Mouse (Mus musculus) gonadal fat pad, adult 2 months (tissue): ENCODE results near the gene Tdrd1. TPM values are rescaled to one million over a fixed set of nuclear protein-coding genes. Genes with fewer than 3 reads are reported as not detected.
A peak's percentile ranks its signal among the peaks of the same experiment; 100 is the strongest.
"Not testable (repeated sequence)": the region's sequence is repeated elsewhere in the genome, so short reads cannot be mapped to it uniquely, and the experiment has no call there.

ENCODE experiments used
- DNase-seq: peaks from one replicate; pipeline ENCODE4 v3.0.0-alpha.2; 2012; ENCODE audit warnings: low read depth
- polyA plus RNA-seq: library from polyadenylated mRNA; depleted of rRNA; stranded (reverse); fragments of >200 nt; gene quantifications from 2 replicates; pipeline ENCODE4 v1.2.3, GENCODE M21; 2012; rRNA removed

Gene Tdrd1
- polyA plus RNA-seq, result 0.69 and 1.1 TPM in 2 replicates

DNA sequence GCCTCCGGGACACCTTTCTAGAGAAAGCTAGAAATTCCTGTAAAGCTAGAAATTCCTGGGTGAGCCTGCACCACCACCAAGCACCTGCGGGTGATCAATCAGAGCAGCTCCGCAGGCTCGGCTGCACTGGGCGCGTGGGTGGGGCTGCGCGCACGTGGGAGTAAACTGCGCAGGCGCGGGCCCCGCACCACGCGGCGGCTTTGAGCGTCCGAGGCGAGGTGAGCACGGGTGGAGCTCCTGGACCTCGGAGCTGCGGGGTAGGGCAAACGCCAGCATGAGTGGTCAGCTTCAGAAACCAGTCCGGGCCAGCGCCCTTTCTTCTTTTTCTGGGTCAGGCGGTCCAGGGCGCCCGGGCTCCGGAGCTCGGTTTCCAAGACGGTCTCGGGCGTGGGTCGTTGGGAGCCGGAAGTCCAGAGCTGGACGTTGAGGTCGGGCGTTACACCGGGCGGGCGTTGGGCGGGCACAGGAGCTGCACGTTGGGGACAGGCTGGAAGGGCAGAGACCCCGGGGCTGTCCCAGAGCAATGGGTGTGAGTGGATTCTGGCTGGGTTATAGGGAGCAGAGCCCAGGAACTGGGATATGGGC, at the start of gene Tdrd1:
Gene Tdrd1 (plus strand): TSS at position 163 of the 585 bp plus-strand sequence.
- DNase-seq, result no peak

DNA sequence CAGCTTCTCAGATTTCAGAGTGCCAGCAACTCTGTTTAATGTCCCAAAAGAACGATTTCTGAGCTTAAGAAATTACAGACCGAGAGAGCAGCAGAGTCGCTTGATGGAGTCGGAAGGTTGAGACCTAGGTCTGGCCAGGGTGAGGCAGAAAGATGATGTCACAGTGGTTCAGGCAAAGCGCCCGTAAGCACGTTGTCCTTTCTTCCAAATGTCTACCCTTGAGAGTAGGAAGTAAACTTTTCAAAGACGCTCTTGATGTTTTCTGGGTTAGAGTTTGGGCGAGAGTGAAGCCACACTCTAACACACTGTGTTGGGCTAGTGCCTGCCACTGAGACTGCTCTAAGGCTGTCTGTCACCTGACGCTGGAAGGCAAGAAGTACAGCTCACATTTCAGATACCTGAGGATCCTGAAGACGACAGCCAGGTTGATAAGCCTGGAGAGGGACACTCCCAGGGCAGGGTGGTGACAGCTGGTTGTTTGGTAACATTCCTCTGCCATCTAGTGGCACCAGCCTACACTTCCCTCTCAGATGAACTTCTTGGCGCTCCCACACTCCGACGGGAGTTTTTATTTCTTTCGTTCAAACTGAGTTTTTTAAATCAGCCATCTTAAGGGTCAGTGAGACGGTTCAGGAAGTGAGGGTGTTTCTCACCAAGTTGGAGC, 49.2 kb upstream of the Tdrd1 start:
- DNase-seq, result no peak

DNA sequence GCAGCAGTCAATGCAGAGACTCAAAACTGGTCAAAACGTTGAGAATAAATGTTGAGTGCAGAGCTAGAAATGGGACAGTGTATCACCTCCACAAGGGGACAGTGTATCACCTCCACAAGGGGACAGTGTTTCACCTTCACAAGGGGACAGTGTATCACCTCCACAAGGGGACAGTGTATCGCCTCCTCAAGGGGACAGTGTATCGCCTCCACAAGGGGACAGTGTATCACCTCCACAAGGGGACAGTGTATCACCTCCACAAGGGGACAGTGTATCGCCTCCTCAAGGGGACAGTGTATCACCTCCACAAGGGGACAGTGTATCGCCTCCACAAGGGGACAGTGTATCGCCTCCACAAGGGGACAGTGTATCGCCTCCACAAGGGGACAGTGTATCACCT, 47.5 kb upstream of the Tdrd1 start:
- not testable (repeated sequence) for DNase-seq

DNA sequence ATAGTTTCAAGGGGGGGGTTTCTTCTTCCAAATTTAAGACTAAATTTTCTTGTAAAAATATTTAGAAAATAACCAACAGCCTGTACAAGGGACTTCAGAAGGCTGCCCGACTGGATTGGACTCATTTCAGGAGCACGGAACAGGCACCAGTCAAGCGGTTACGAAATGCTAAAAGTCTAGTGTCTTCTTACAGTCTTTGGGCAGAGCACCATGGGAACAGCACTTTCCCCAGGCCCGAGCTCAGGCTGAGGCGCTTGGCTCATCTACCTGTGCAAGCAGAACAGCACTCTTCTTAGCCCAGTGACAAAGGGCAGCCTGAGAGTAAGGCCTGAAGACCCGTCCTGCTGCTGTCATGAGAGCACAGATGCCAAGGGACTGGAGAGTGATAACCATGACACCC, 38.1 kb upstream of the Tdrd1 start:
- DNase-seq, result no peak

DNA sequence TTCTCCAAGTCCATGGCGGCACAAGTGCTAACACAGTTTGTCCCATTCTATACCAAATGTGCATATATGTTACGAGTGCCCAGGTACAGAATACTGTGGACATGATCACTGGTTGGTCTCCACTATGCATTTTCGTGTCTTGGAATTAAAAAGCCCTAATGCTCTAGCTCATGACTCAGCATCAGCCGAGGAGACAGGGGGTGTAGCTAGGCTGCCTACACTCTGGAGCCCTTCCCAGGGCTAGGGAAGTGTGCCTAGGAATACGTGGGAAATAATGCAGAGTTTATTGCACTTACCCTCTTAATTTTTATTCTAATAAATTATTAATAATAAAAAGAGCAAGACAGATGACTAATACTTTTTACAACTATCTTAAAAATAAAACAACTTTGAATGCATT, 37.1 kb upstream of the Tdrd1 start:
- DNase-seq, result no peak

DNA sequence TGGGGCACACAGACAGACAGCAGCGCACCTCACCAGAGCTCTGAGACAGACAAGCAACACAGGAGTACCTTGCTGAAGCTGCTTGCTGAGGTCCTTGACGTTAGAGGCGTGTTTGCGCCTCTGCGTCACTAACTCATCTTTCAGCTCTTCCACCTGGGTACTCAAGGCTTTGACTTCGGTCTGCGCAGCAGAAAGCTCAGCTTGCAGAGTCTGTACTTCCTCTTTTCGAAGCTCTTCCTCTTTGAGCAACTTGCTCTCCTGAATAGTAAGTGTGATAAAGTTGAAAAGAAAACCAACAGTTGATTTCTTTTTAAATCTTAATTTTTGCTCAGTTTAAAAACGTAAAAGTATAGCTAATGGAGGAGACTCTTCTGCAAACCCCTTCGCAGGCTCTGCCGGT, 28.6 kb upstream of the Tdrd1 start:
- no peak for DNase-seq

DNA sequence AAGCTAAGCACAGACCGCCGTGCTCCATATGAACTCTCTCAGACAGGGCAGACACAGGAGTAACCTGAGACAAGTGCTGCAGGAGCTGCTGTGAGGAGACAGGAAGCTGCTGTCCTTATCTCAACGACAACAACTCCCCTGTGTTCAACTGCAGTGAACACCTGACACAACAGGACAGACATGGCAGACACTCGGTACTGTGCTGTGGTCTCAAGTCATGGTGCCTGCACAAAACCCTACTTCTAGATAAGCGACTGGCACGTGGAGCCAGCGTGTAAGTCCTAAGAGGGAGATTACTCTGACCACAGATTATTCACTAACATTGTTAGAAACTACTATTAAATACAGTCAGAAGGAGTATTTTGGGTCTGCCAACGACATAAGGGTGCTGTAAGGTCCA, 25.8 kb upstream of the Tdrd1 start:
- no peak for DNase-seq

DNA sequence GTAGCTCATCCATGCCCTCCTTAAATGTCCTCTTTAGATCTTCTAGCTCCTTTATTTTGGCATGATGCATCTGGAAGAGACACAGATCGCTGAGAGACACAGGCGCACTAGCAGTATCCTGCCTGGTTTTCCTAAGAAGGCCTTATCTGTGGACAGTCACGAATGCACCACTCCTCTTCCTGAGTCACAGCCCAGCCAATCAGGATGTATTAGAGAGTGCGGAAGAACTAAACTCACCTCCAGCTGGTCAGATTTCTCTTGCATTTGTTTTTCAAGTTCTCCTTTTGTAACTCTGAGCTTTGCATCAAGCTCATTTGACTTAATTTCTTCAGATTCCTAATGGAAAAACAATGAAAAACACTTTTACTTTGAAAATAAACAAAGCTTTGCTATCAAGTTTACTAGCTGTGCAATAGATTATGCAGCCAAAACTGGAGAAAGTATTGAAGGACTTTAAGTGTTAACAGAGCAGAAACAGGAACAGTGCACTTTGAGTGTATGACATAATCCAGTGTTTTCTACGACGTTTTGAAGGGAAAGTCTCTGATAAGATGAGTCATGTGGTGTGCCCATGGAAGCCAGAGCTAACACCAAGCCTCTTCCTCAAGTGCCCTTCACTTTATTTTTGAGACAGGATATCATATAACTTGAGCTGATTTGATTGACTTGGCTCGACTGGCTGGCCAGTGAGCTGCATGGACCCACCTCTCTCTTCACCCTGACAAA, 24.9 kb upstream of the Tdrd1 start:
- no peak for DNase-seq

DNA sequence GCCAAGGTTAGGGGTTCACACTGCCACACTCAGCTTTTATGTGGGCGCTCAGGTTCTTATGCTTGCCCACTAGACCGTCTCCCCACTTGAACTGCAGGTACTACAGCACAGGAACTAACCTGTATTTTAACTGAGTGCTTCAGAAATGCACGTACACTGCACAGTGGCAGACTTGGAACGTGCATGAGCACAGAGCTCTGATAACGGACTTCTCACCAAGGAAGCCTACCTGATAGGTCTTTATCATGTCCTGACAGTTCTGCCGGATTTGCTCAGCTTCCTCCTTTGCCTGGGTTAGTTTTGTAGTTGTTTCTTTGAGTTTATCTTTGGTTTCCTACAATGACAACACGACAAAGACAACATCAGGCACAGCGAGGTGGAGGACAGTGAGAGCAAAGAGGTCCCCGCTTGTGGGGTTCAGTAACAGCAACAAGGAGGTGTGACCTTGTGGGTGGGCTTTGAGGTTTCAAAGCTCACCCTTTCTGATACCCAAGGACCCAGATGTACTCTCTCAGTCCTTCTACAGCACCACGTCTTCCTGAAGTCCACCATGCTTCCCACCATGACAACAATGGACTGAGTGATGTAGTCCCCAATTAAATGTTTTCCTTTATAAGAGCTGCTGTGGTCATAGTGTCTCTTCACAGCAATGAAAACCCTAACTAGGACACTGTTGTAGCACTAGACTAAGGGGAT, 24.2 kb upstream of the Tdrd1 start:
- DNase-seq, result no peak

DNA sequence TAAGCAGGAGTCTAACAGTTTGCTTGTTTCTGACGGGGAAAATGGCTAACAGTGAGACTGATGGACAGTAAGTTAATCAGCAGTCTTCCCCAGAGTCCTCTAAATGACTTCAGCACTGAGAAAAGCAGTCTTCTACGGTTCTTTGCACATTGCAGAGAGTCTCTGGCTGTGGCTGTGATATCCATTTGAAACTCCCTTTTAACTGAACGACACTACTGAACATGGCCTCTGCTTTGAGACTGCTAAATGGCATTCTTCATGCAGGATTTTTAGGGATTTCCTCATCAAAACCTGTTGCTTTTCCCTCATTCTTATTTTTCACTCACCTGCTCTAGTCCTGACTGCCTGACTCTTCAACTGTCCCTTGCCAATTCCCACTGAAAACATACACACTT, 23.7 kb upstream of the Tdrd1 start:
- DNase-seq, result no peak

DNA sequence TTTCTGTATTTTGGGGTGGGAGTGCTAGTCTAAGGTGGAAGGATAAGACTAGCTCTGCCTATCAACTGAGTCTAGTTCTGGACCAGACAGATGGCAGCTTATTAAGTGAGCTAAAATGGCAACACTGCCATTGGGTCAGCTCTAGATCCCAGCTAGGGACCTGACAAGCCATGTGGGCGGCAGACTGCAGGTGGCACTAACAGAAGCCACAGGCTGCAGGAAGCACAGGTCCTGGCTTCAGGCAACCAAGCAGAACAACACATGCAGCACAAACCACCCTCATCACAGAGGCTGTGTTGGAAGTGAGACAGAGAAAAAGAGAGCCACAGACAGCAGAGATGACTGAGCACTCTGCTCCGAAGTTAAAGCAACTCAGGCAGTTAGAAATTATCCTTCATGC, 20.6 kb upstream of the Tdrd1 start:
- no peak for DNase-seq

DNA sequence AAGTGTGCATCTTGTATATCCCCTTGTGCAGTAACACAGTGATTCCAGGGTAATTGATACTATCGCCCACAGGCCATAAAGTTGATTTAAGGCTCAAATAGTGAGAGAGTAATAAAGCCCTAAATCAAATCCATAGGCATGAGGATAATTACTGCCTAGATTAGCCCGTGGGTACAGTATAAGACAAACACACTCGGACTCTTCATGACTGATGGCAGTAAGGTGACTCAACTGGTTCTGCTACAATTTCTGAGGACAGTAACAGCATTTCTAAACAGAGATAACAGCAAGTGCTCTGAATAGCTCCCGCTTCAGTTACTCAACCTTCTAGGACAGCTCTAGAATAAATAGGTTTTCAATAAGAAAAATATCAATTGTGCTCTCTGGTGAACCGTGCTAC, 18.9 kb upstream of the Tdrd1 start:
- no peak for DNase-seq

DNA sequence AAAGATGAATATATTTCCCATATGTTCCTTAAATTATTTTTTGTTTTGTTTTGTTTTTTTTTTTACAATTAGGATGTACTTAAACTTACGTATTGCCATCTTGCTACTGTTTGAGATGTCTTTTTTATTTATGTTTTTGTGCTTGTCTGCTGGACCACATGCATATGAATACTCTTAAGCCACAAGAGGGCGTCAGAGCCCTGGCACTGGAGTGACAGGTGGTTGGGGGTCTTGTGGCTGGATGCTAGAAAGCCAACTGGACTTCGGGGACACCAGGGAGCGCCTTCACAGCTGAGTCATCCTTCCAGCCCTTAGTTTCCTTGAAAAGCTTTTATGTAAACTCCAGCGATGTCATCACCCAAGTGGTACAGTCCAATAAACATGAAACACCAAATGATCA, 17.2 kb upstream of the Tdrd1 start:
- no peak for DNase-seq

DNA sequence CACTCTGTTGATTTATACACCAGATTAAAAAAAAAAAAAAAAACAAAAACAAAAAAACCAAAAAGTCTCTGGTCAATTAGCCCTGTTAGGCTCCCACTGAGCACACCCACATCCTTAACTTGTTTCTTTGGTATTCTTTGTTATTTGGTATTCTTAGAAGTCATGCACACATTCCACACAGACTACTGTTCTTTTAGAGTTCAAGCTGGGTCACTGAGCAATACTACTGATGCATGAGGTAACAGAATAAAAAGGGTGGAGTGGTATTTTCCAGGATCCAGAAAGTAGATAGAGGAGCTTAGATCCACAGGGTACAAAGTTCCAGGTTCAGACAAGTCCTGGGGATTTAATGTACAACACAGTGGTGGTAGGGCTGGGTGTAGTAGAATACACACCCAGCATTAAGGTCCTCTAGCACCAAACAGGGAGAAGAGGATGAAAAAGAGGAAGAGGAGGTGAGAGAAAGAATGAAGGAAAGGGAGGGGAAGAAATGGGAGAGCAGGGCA, 15.3 kb upstream of the Tdrd1 start:
- DNase-seq, result no peak

DNA sequence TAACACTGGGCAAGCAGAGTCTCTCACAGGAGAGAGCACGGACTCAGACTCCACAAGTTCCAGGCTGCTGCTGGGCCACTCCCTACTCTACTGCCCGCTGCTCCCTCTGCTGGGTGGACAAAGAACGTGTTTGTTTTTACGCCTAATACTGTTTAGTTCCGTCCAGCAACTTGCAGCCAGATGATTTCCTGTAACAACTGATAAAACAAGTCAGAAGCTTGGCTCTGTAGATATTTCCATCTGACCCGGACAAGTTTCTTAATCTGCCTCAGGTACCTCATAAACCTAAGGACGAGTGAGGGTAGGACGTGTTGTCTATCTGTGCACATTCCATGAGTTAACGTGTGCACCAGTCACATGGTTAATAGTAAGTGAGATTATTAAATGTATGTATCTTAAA, 14.4 kb upstream of the Tdrd1 start:
- no peak for DNase-seq

DNA sequence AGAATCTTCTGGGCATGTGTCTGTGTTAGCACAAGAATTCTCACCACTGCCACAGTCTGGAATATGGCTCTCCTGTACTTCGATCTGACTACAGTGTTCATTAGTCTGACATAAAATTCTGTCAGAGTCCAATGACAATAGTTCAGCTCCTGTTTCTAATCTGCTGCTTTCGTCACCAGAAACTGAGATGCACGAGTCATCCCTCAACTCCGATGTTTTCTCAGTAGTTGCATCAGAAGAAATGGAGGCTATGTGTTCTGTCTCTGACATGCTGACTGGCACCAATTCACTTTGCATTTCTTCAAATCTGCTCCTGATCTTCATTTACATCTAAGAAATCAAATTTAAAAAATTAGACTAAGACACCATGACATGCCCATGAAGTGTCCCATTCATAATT, 12.6 kb upstream of the Tdrd1 start:
- DNase-seq, result no peak

DNA sequence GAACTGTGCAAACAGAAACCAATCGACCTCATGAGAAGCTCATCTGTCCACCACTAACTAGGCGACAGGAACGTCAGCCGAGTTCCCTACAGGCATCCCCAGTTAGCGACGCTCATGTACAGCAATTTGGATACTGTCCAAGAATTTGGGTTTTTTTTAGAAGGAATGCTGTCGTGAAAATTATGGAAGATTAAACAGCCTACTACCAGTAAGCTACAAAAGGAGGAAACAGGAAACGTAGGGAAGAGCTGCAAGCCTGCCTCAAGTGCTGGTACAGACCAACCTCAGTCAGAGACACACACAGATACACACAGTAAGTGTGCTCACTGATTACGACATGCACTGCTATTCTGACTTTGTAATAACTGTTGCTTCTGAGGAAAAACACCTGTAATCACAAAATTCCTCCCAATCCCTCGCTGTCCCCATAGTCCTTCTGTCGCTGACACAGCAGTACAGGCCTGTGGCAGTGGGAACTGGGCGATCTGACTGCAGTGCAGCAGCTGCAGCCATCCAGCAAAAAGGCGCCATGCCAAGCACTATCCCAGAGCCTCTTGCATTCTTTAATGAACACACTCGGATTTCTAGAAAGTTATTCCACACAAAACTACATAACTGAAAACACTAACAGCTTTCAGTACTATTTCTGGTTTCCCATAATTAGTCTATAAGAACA, 8.0 kb upstream of the Tdrd1 start:
- DNase-seq, result no peak

DNA sequence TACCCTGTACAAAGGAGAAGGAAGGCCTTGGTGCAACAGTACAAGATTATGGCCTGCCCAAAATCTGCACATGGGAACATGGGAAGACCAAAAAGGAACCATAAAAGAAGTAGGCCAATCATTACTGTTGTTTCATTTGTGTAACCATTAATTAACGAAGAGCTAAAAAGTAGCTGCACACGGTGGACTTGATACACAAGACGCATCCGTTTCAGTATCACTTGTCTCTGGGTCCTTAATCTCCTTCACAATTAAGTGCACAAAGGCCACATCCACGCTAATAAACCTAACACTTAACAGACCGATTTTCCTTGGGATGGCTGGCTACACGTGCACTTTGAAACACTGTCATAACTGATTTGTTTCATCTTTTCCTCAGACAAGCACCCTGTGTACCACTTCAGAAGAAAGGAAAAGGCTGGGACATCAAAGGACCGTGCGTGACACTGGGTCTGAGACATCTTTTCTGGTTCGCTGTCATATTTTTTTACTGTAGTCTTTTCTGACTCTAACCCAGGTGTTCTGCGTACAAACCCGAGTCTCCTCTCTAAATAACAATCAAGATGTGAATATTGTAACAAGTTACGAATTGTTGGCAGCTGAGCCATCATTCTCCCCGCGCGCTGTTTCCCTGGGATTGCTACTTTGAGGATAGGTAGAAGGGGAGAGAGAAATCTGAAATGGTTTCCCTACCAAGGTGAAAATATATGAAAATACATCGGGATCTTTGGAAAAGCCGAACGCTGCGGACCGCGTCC, 4.8 kb upstream of the Tdrd1 start:
- no peak for DNase-seq

DNA sequence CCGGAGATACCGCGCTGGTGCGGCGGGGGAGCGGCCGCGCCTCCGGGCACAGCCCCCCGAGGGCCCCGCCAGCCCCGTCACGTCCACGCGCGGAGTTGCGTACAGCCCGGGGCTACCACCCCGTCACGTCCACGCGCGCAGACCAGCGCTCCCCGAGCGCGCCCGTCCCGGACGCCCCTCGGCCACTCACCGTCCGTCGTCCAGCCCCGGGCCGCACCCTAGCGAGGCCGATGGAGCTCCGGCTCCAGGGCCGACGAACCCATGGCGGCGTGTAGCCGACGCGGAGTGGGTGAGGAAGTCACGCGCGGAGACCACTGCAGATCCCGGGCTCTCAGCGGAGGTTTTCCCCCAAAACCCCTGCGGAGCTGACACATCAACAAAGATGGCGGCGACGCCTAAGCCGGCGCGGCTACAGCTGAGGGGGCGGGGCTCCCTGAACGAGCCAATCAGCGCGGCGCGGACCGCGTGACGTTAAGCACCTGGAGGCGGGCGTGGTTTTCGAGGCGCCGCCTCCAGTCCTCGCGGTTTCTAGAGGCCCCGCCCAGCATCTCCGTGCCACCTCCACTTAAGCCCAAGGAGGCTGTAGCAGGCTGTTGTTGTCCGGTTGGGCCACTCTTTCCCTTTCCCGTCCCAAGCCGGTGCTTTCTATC, 4.1 kb upstream of the Tdrd1 start, which contains the start of gene Ccdc186:
Gene Ccdc186 (minus strand): TSS at position 393 of the 650 bp plus-strand sequence.
- DNase-seq, result peak; percentile 45

DNA sequence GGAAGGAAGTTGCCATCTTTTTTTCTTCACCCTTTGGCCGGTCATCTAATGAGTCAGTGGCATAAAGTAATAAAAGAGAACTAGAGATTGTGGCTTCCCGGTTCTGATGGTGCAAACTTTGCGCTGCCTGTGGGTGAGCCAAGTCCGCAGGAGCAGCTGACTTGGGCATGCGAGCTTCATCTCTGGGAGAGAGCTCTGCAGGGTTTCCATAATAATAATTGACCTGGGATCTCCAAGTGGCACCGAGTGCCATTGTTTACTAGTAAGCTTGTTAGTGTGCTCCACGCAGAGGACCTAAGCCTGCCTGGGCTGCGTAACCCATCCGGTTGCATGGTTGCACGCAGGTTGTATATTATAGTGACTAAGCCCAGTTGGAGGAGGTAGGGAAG, 3.6 kb upstream of the Tdrd1 start:
- DNase-seq, result no peak

DNA sequence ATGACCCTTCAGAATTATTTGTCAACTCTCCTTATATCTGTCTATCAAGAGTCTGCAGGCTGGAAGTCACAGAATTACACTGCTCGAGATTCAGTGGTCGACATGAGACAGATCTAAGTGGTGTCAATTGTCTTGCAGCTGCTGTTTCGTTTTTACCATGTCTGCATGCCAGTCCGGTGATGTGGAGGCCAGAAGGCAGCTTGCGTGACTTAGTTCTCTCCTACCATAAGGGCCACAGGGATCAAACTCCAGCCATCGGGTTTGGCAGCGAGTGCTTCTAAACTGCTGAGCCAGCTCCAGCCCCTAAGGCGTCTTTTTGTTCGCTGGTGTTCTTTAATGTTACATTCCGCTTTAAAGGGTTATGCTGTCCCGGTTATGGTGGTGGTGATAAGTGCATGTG, 2.3 kb downstream of the Tdrd1 start:
- no peak for DNase-seq
